Mouse (Mus musculus) CD4-positive helper T cell, adult 2 months (primary cell): ENCODE results near the gene Tmc3.

ENCODE experiments used
- DNase-seq: peaks from one replicate; pipeline ENCODE4 v3.0.0-alpha.2; 2012; ENCODE audit warnings: low read depth, missing footprints, low spot score

The Tmc3 gene

GRCm38 (mm10) chr7:83598997-83599912 is 14.5 kb downstream of the Tmc3 start:
- DNase-seq: no peak

- peak; percentile 75 for DNase-seq
Measured at GRCm38 (mm10) chr7:83599913-83600286, 15.2 kb downstream of the Tmc3 start.

GRCm38 (mm10) chr7:83604180-83604944 is 19.6 kb downstream of the Tmc3 start:
- no peak for DNase-seq

- no peak for DNase-seq
Measured at GRCm38 (mm10) chr7:83606796-83607195, 22.1 kb downstream of the Tmc3 start.

GRCm38 (mm10) chr7:83609891-83610290 is 25.2 kb downstream of the Tmc3 start:
- peak; percentile 81 for DNase-seq

GRCm38 (mm10) chr7:83611886-83612285 is 27.2 kb downstream of the Tmc3 start:
- DNase-seq: no peak

- DNase-seq: no peak
Measured at GRCm38 (mm10) chr7:83615272-83615671, 30.5 kb downstream of the Tmc3 start.

- no peak for DNase-seq
Measured at GRCm38 (mm10) chr7:83615815-83616214, 31.1 kb downstream of the Tmc3 start.

GRCm38 (mm10) chr7:83616268-83616667 is 31.5 kb downstream of the Tmc3 start:
- no peak for DNase-seq

GRCm38 (mm10) chr7:83618709-83619108 is 34.0 kb downstream of the Tmc3 start:
- no peak for DNase-seq

- no peak for DNase-seq
Measured at GRCm38 (mm10) chr7:83622582-83622981, 37.9 kb downstream of the Tmc3 start.

- DNase-seq: no peak
Measured at GRCm38 (mm10) chr7:83624065-83624464, 39.3 kb downstream of the Tmc3 start.

GRCm38 (mm10) chr7:83626557-83627257 is 42.0 kb downstream of the Tmc3 start:
- DNase-seq: no peak

GRCm38 (mm10) chr7:83627369-83627768 is 42.6 kb downstream of the Tmc3 start:
- no peak for DNase-seq

- no peak for DNase-seq
Measured at GRCm38 (mm10) chr7:83631073-83631827, 46.5 kb downstream of the Tmc3 start.

GRCm38 (mm10) chr7:83631828-83632681 is 47.3 kb downstream of the Tmc3 start, which contains the start of gene Stard5:
Gene Stard5 (plus strand): TSS chr7:83631959.
- DNase-seq: peak; percentile 97

GRCm38 (mm10) chr7:83632682-83633120 is 48.0 kb downstream of the Tmc3 start:
- DNase-seq: no peak

- DNase-seq: no peak
Measured at GRCm38 (mm10) chr7:83633856-83634255, 49.1 kb downstream of the Tmc3 start.

- no peak for DNase-seq
Measured at GRCm38 (mm10) chr7:83635726-83636125, 51.0 kb downstream of the Tmc3 start.

- DNase-seq: no peak
Measured at GRCm38 (mm10) chr7:83636425-83636824, 51.7 kb downstream of the Tmc3 start.
